Mouse (Mus musculus) 416B (cell line): ENCODE measurements around the gene Rpp38.

ENCODE experiments used
- DNase-seq: peaks from one replicate; pipeline ENCODE4 v3.0.0; 2011; ENCODE audit warnings: low read depth

Gene Rpp38

GRCm38 (mm10) chr2:3285709-3286108 is 46.7 kb downstream of the Rpp38 start:
- DNase-seq = no peak

GRCm38 (mm10) chr2:3285181-3285530 is 47.3 kb downstream of the Rpp38 start:
- DNase-seq = no peak

GRCm38 (mm10) chr2:3284473-3285180 is 47.8 kb downstream of the Rpp38 start:
- peak; percentile 55 for DNase-seq

GRCm38 (mm10) chr2:3283602-3284472 is 48.6 kb downstream of the Rpp38 start, which contains the start of gene Nmt2:
Nmt2 (plus strand) TSS chr2:3284212.
- DNase-seq = peak; percentile 100

- no peak for DNase-seq
Observed at GRCm38 (mm10) chr2:3282866-3283601, 49.4 kb downstream of the Rpp38 start.

GRCm38 (mm10) chr2:3281311-3281710 is 51.1 kb downstream of the Rpp38 start:
- no peak for DNase-seq
